Mouse (Mus musculus) cerebellum, postnatal 4 days (tissue): ENCODE results near the gene Dbnl.
A peak's percentile ranks its signal among the peaks of the same experiment; 100 is the strongest.
"Not testable (repeated sequence)": the region's sequence is repeated elsewhere in the genome, so short reads cannot be mapped to it uniquely, and the experiment has no call there.

Experiments
- DNase-seq, 2 experiments: peaks; one replicate each; pipeline ENCODE4 v3.0.0; 2022; ENCODE audit warnings: low spot score in 2 of 2, mixed read lengths in 1 of 2

Dbnl gene

DNA sequence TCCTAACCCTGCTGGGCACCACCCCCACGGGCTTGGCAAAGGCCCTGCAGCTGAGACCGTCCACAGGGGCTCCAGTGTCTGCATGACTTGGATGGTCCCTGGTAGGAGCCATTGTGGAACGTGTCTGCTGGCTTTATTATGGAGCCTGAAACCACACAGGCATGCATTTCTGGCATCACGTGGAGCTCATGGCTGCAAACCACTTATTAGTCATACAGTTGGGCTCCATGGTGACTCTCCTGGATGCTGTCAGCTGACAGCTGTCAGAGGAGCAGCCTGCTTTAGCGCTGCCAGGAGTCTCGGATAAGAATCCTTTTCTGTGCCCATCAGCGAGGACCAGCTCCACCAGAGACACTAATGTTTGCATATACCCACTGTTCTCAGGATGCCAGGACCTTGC is 7.4 kb downstream of the Dbnl start:
- DNase-seq: peak in 1 of 2 experiments; percentile 10

DNA sequence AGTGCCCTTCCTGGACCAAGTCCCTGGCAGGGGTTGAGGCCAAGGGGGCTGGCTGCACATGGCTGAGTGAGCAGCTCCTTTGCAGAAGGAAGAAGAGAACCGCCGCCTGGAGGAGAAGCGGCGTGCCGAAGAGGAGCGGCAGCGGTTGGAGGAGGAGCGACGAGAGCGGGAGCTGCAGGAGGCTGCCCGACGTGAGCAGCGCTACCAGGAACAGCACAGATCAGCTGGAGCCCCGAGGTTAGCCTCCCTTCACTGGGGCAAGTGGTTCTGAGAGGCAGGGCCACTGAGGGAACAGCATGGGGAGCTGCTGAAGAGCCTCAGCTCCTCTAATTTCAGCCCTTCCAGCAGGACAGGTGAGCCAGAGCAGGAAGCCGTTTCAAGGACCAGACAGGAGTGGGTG is 8.7 kb downstream of the Dbnl start:
- DNase-seq: no peak

DNA sequence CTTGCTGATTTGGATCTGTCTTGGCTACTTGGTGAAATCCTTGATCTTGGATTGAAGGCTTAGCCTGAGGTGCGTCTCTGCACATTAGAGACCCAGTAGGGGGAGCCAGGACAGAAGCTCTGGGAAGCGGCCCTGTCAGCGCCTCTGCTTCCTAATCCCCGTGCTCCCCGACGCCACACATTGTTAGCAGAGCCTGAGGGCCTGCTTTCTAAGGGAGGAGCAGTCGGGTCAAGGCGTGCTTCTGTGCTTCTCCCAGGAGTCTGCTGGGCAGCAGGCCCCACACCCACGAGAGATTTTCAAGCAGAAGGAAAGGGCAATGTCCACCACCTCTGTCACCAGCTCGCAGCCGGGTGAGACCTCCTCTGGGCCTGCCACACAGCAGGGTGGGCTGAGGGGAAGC is 9.1 kb downstream of the Dbnl start:
- DNase-seq: no peak

DNA sequence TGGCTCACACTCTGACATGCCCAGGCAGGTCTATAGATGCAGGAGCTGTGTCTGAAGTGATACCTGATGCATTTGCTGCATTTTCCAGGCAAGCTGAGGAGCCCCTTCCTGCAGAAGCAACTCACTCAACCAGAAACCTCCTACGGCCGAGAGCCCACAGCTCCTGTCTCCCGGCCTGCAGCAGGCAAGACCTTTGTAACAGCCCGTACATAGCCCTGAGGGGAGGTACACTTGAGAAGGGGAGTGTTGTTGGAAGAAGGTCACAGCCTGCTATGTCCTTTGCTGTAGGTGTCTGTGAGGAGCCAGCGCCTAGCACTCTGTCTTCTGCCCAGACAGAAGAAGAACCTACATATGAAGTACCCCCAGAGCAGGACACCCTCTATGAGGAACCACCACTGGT is 9.6 kb downstream of the Dbnl start:
- DNase-seq: no peak

DNA sequence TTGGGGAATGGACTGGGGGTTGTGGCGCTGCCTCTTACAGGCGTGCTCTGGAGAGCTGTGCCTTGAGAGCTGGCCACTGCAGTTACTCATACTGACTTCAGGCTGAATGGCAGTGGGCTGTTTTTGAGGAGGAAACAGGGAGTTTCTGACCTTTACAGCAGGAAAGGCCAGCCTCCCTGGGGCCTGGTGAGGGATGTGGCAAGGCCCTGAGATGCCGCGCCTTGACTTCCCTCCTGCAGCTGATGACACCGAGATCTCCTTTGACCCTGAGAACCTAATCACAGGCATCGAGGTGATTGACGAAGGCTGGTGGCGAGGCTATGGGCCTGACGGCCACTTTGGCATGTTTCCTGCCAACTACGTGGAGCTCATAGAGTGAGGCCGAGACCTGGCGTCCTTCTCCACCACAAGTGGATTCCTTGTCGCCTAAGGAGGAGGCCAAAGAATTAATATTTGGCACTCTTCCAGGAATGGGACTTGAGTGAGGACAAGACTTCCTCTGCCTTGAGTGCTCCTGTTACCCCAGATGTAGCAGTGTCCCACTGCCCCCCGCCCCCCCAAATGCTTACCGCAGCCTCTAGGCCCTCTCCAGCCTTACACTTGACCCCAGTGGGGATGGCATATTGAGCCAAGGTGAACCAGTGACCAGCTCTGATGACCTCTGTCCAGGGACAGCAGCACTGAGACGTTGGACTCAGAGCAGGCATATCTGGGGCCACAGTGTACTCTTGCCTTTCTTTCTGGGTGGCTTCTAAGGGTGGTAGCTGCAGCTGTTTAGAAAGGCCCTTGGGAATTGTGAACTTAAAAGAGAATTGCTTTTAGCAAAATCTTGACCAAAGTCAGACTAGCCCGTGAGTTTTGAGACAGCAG is 11.6 kb downstream of the Dbnl start:
- no peak for DNase-seq

DNA sequence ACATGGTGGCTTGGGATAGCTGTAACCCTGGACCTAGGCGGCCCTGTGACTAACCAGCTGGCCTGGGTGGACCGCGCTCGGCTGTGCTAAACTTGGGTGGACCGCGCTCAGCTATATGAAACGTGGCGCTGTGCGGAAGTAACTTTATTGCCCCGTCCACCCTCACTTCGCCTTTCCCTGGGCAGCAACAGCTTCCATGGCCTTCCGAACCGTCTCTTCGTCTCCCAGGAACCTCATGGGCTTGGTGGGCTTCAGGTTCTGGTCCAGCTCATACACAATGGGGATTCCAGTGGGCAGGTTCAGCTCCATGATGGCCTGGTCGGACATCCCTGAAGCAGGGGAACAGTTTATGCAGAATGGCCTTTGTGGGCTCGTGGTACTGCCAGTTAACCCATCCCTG is 13.2 kb downstream of the Dbnl start:
- no peak for DNase-seq

DNA sequence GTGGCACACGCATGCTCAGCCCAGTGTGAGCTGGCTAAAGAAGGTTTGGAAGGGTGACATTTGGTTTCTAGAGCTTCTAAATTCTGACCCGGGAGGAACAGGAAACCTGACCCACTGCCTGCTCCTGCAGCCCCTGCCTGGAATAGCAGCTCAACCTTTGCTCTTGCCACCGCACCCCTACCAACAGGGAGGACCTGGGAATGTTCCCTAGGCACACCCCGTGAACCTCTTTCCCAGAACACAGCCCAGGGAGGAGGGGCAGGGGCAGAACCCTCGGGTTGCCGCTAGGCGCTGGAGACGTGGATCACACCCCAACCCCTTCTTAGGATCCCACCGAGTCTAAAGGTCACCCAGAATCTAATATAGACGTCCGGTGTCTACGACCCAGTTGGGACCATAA is 13.7 kb downstream of the Dbnl start:
- DNase-seq: no peak

DNA sequence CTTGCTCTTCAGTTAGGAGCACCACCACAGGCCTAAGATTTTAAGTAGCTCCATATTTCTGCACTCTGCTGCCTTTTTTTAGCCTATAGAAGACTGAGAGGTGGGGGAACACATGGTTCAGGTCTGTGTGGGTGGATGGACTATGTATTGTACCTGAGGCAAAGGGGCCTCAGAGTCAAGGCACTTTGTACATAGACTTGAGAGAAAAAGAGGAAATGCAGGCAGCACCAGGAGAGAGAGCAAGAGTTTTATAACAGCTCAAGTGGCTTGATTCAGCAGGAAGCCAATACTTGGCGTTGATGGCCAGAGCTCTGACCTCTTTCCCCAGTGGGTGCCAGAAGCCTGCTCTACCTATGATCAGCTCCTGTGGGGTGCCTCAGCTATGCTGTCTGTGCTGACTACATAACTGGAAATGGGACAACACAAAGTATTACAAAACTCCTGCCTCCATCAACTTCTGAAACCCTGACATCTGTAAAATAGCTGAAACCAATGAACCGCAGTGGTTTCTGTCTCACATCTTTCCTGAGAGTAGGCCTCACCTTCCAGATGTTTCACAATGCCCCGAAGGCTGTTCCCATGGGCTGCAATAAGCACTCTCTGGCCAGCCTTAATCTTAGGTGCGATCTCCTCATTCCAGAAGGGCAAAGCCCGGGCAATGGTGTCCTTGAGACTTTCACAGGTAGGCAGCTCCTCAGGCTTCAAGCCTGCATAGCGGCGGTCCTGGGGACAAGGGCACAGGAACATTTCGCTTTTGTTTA is 14.3 kb downstream of the Dbnl start:
- no peak for DNase-seq

DNA sequence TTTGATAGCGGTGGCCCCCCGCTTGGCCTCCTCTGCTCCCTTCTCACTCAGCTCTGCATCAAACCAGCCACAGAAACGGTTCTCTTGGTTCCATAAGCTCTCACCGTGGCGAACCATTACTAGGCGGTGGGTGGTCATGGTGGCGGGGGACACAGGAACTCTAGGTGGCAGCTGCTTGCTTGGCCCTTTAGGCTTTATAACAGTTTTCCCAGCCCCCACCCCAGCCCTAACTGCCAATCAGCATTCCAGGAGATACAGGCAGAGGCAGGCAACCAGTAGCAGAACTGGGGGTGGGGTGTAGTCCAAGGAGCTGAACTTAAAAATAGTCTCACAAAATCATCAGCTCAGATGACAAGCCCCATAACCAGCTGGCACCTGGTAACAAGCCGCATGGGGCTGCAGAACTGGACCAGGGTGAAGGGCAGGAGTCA is 15.3 kb downstream of the Dbnl start, which contains the start of gene Pgam2:
Pgam2 (minus strand) TSS at position 183 of the 431 bp plus-strand sequence.
- no peak for DNase-seq

DNA sequence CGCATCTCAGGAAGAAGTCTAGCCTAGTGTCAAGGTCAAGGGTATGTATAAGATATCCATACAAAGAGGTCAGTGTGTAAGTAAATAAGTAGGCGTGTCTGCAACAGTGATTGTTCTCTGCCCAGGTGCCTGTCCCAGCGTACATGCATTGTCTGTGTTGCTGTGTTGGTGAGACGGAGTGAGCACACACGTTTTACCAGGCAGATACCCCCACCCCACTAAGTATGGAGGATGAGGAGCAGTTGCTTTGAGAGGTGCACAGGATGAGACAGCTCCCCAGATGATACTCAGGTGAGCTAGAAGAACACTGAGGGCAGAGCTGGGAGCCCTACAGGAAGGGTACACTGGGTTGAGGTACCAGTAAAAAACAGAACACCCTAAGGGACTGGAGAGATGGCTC is 15.9 kb downstream of the Dbnl start:
- DNase-seq: no peak

DNA sequence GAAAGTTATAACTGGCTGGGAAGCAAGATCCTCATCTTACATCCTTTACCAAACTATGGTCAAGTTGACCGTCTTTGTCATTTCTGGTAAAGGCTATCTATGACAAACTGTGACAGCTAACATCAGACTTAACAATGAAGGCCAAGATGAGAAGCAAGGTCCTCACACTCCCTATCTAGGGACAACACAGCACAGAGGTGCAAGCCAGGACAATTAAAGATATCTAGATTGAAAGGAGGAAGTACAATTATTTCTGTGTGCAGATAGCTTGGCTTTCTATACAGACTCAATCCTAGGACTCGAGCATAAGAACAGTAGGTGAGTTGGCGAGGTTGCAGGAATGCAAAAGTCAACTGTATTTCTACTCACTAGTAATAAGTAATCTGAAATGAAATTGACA is 17.4 kb downstream of the Dbnl start:
- no peak for DNase-seq

DNA sequence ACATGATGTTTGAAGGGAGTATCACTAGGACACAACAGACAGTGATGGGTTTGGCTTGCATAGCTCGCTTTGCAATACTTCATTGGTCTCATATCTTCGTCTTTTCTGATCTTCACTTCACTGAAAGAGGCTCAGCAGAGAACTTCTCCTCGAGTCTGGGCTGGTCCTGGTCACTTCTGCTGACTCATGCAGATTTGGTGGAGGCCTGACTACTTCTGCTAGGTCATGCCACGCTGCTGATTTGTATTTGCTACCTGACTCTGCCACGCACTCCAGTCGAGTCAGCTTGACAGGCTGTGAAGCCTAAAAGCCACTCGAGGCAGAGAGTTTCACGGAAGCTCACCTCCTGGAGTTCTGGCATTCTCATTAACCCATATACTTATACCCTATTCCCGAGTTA is 19.7 kb downstream of the Dbnl start:
- no peak for DNase-seq

DNA sequence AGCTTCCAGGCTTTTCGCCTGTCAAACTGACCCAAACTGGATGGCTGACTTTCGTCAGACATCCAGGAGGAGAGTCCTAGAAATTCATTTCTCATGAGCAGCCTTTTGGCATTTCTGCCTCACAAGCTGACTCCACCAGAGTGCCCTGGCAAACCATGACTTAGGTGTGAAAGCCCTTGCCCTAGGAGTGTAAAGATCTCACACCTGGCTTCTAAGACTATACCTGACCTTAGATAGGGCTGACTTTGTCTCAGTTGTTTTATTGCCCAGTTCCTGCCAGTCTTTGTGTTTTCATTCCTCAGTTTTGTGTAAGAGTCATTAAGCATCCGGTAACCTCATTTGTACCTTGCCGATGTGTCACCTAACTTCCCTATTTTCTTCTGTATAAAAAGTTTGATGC is 21.2 kb downstream of the Dbnl start:
- DNase-seq: not testable (repeated sequence)

DNA sequence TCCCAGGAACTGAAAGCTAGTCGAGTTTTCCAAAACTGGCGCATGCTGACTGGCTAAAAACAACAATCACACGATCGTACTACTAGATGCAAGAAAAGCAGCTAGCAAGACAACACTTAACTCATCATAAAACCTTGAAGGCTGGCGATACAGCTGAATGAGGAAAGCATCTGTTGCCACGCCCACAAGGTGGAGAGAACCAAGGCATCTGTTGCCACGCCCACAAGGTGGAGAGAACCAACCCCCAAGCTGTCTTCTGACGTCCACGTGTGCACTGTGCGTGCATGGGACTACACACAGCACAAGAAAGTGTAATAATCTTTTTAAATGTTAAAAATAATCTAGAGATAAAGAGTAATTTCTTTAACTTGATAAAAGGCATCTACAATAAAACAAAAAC is 25.1 kb downstream of the Dbnl start:
- DNase-seq: no peak

DNA sequence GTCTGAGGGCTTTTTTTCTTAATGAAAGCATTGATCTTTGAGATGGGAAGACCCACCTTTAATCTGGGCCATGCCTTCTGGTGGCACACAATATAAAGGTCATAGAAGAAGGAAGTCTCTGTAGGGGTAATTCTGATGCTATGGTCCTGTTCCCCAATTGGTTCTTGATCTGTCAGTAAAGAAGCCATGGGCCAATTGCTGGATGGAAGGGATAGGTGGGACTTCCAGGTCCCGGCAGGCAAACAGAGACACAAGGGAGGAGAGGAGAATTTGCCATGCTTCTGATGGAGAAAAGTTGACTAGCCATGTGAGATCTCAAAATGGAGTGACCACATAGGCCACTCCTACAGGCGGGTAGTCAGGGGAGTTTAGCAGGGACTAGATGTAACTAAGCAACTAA is 30.9 kb downstream of the Dbnl start:
- no peak for DNase-seq

DNA sequence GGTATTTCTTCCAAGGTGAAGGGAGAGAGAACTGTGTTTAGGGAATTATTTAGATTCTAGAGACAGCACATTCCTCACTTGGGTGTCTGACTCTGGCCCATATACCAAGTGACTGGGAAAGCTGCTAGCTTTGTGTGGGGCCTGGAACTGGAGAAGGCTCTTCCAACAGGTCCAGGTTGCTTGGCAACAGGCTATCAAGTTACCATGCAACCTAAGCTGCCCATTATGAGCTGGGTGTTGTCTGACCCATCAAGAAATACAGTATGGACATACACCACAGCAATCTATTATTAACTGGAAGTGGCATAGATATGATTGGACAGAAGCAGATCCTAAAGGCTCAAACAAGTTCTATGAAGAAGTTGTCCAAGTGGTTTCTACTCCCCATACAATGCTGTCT is 37.1 kb downstream of the Dbnl start:
- DNase-seq: no peak

DNA sequence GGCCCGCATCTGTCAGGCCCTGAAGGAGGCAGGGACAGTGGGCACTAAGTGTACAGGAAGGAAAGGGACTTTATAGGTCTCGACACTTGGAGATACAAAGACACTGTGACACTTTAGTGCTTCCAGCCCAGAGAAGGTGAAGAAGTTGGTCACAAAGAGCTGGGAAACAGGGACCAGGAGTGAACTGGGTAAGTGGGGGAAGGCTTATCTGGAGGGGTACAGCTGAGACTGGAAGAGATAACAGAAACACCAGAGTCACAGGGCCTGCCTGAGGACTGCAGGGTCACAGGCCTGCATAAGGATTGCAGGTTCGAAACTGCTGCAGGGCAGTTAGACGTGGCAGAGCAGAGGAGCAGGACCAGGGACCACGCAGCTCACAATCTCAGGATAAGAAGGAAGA is 39.6 kb downstream of the Dbnl start:
- no peak for DNase-seq

DNA sequence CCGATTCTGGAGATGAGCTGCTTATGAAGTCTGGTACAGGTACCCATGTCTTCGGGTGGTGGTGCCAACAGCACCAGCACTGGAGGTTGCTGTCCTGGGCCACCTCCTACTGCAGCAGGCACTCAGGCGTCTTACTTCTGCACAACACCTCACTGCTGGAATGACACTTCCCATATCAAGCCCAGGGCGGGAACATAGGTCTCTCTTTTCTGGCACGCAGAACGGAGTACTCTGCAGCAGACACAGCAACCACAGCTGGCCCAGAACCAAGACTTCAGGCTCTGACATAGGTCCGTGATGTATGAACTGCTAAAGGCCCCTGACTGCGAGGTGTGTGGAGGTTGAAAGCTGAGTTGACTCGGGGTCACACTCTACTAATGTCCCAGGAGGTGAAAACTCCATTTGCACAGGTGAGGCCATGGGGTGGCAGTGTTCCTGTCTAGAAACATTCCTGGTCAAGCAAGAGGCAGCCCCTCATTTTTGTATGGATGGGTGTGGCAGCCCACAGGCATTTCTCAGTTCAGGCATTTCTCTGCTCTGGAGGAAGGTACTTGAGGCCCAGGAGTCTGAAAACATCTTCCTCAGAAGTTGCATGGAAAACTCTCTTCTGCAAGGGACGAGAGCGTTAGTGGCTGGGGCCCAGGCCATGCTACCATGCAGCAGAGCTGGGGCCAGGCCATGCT is 40.4 kb downstream of the Dbnl start:
- DNase-seq: no peak

DNA sequence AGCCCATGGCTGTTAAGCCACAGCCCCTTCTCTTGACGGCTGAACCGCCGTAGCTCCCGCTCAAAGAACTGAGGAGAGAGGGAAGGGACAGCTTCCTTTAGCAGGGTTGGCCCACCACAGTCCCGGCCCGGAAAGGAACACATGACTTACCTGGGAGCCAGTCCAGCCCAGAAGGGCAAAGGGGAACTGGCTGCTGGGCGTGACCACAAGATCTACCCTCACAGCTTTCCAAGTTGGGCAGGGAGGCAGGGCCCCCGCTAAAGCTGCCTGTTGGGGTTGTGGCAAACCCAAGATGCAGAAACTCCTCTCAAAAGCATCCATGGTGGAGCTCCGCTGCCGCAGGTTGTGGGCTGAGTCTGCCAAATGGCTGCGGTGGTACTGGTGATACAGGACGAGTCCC is 41.0 kb downstream of the Dbnl start:
- no peak for DNase-seq

DNA sequence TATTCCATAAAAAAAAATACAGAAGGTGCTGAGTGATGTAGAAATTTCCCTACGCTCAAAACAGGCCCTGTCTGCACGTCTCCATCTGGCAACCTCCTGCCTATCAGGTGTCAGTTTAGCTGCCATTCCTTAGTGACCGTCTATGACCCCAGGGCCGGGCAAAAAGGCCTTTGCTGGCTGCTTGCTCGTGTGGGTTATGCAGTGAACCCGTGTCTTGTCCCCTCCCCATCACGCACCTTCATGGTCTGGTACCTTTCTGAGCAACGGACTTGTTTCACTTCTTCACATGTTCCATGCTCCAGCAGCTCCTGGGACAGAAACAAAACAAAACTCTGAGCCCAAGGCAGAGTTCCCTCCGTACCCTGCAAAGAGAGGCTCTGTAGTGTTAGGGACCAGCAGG is 46.2 kb downstream of the Dbnl start:
- no peak for DNase-seq

DNA sequence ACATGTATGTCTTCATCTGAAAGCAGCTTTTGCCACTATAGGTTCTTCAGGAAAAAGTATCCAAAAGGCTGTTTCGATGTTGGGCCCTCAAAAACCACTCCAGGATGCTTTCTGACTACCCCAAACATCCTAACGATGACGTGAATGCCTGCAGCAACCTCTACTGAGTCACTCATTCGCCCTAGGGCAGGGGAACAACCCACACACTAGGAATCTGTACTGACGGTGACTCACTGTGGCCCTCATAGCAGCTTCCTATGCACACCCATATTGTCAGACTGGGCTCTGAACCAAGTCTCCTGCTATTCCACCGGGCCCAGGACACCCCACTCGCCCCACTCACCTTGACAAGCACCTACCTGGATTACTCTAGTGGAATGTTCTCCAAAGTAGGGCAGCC is 46.8 kb downstream of the Dbnl start:
- no peak for DNase-seq

DNA sequence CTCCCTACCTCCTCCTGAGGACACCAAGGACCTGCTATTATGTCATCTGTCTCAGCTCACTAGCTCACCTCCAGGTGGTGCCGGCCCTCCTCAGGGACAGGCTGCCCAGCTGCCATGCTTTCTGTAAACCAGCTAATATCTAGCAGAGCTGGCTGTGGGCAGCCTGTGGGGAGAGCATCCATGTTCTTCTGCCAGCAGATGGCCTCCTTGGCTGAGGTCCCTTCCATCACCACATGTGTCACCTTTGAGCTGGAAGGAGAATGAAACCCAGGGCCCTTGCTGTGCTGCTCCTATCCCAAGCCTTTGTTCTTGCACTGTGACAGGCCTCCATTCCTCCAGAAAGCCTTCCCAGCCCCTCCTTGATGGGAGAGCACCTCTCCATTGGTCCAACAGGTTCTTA is 47.8 kb downstream of the Dbnl start:
- DNase-seq: peak in 1 of 2 experiments; percentile 60
